Mouse (Mus musculus) cerebellum, adult 2 months (tissue): ENCODE measurements around the gene Itpr1. TPM values are rescaled to one million over a fixed set of nuclear protein-coding genes. Genes with fewer than 3 reads are reported as not detected.

Experiments
- DNase-seq, 2 experiments: peaks; one replicate each; pipeline ENCODE4 v3.0.0; 2021
- H3K27ac ChIP-seq: fragments of 200-500 bp; 2 replicates; pipeline ENCODE4 v1.5.1; 2012; ENCODE audit warnings: low read length, control low read depth, inconsistent platforms; ENCODE audit not compliant: insufficient read depth
- H3K27me3 ChIP-seq: fragments of 200-500 bp; 2 replicates; pipeline ENCODE4 v1.6.1; 2012; ENCODE audit warnings: inconsistent platforms, mild to moderate bottlenecking, low read length, moderate library complexity; ENCODE audit not compliant: control insufficient read depth, insufficient read depth
- H3K4me1 ChIP-seq: fragments of 200-500 bp; 2 replicates; pipeline ENCODE4 v1.6.1; 2011; ENCODE audit warnings: low read length; ENCODE audit not compliant: control insufficient read depth, insufficient read depth
- H3K4me3 ChIP-seq: fragments of 200-500 bp; replicated peaks from 2 replicates; pipeline ENCODE3; 2011; ENCODE audit warnings: mild to moderate bottlenecking, low read depth, low read length, control low read depth; ENCODE audit not compliant: insufficient read depth
- CTCF ChIP-seq: fragments of 200-500 bp; IDR thresholded peaks from 2 replicates; pipeline ENCODE4 v1.5.1; 2011; ENCODE audit warnings: low read depth, mild to moderate bottlenecking, control low read depth, low read length, moderate library complexity, borderline replicate concordance; ENCODE audit not compliant: insufficient read depth
- POLR2A ChIP-seq: fragments of 200-500 bp; IDR thresholded peaks from 2 replicates; pipeline ENCODE4 v1.6.1; 2011; ENCODE audit warnings: low read length, control low read depth, borderline replicate concordance; ENCODE audit not compliant: insufficient read depth
- WGBS: fragments of 180-500 bp; shearing (Covaris S2); methylation state at CpG from one replicate; pipeline ENCODE4 v1.1.7; 2018; 5-methylcytosine and 5-hydroxymethylcytosine counted together
- polyA plus RNA-seq: library from polyadenylated mRNA; depleted of rRNA; stranded (reverse); fragments of >200 nt; gene quantifications from 2 replicates; pipeline ENCODE4 v1.2.3, GENCODE M21; 2012

Gene Itpr1
- polyA plus RNA-seq, 1 experiment = 529 TPM

- TF ChIP-seq CTCF (no peak), POLR2A (peak; percentile 70)
Measured at GRCm38 (mm10) chr6:108184847-108185684, 27.8 kb upstream of the Itpr1 start, which contains the start of gene Sumf1. TSS of gene Sumf1 (minus strand) at chr6:108185582.

GRCm38 (mm10) chr6:108185685-108186009, 27.2 kb upstream of the Itpr1 start:
- no peaks in the 10 kb centered on the region for H3K27me3 ChIP-seq
- H3K4me1 ChIP-seq = 0 out of 2 replicates have a peak, but pooled peaks cover 3% of the 10 kb centered on the region
- DNase-seq = no peak
- H3K27ac ChIP-seq = no peak overlapping the region
- no peak for TF ChIP-seq POLR2A
- peak overlapping the region; percentile 64 for H3K4me3 ChIP-seq
- 21% methylated on average over 4 of the region's 4 CpGs for WGBS

More at GRCm38 (mm10) chr6:108184847-108185684, 27.8 kb upstream of the Itpr1 start, which contains the start of gene Sumf1:
- 3% methylated on average over 49 of the region's 49 CpGs for WGBS
- Histone ChIP-seq H3K4me3 (peak within 1 kb of the TSS; percentile 64), H3K4me1 (0 out of 2 replicates have a peak, but pooled peaks cover 3% of the 10 kb centered on the region), H3K27ac (no peak within 1 kb of the TSS), H3K27me3 (no peaks in the 10 kb centered on the region)
- DNase-seq = peak; percentile 91

GRCm38 (mm10) chr6:108190690-108191089, 22.2 kb upstream of the Itpr1 start:
- Histone ChIP-seq H3K4me3 (no peak overlapping the region), H3K27me3 (no peaks in the 10 kb centered on the region), H3K4me1 (no peaks in the 10 kb centered on the region), H3K27ac (no peak overlapping the region)
- TF ChIP-seq CTCF (no peak), POLR2A (no peak)
- DNase-seq = no peak
- 98% methylated on average over 1 of the region's 1 CpGs for WGBS

- no peak overlapping the region for H3K27ac ChIP-seq
- no peak for DNase-seq
- no peaks in the 10 kb centered on the region for H3K27me3 ChIP-seq
- H3K4me1 ChIP-seq = no peaks in the 10 kb centered on the region
- WGBS = 60% methylated on average over 4 of the region's 4 CpGs
- TF ChIP-seq CTCF (no peak), POLR2A (no peak)
- no peak overlapping the region for H3K4me3 ChIP-seq
Measured at GRCm38 (mm10) chr6:108192632-108193031, 20.3 kb upstream of the Itpr1 start.

- Histone ChIP-seq H3K27me3 (no peaks in the 10 kb centered on the region), H3K27ac (no peak overlapping the region), H3K4me3 (no peak overlapping the region), H3K4me1 (no peaks in the 10 kb centered on the region)
- DNase-seq = no peak
- 79% methylated on average over 7 of the region's 7 CpGs for WGBS
- no peak for TF ChIP-seq POLR2A
- TF ChIP-seq CTCF = no peak
Measured at GRCm38 (mm10) chr6:108196665-108197064, 16.2 kb upstream of the Itpr1 start.

GRCm38 (mm10) chr6:108197117-108197516, 15.8 kb upstream of the Itpr1 start:
- no peak for TF ChIP-seq POLR2A
- no peak for TF ChIP-seq CTCF
- Histone ChIP-seq H3K27ac (no peak overlapping the region), H3K27me3 (no peaks in the 10 kb centered on the region), H3K4me3 (no peak overlapping the region), H3K4me1 (no peaks in the 10 kb centered on the region)
- 77% methylated on average over 4 of the region's 4 CpGs for WGBS
- DNase-seq = no peak

- Histone ChIP-seq H3K27ac (no peak overlapping the region), H3K4me3 (no peak overlapping the region), H3K27me3 (no peaks in the 10 kb centered on the region), H3K4me1 (no peaks in the 10 kb centered on the region)
- WGBS = 90% methylated on average over 7 of the region's 7 CpGs
- TF ChIP-seq POLR2A (no peak), CTCF (no peak)
- DNase-seq = no peak
Measured at GRCm38 (mm10) chr6:108198286-108198685, 14.6 kb upstream of the Itpr1 start.

GRCm38 (mm10) chr6:108204322-108204721, 8.6 kb upstream of the Itpr1 start:
- H3K4me3 ChIP-seq = no peak overlapping the region
- 95% methylated on average over 2 of the region's 2 CpGs for WGBS
- no peaks in the 10 kb centered on the region for H3K27me3 ChIP-seq
- no peak overlapping the region for H3K27ac ChIP-seq
- TF ChIP-seq POLR2A (no peak), CTCF (no peak)
- H3K4me1 ChIP-seq = no peaks in the 10 kb centered on the region
- DNase-seq = no peak
